In the genomic region with DNA sequence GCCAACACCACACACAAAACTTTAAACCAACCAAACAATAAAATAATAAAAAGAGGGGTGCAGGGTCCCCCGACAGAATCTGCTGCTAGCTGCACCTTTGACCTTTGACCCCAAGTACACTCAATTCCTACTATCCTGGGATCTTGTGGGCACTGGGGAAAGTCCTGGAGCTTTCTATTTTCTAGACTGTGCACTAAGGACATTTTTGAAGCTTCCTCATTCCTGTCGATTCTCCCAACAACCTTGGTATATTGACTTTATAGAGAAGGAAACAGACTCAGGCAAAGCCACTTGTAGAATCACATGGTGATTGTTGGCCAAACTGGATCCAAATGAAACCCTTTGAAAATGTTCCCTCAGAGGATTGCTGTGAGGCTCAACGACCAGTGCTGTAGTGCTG, we compare ENCODE assay signal across 9 mouse cellular contexts. TPM values are rescaled to one million over a fixed set of nuclear protein-coding genes. Genes with fewer than 3 reads are reported as not detected.
DNase-seq lines count a peak whose midpoint lies in the region; ATAC-seq and TF ChIP-seq lines count a peak whose summit lies in the region.
"Had no signal": no experiment of that assay in that cellular context is flagged by ENCODE, and none has a peak within 500 bp of the region (broad histone marks: within the 10 kb centered on the region; RNA-seq: fewer than 3 reads in every experiment).

No protein-coding gene starts in this region.

- peak overlapping the region; percentile 79 for H3K9ac ChIP-seq in kidney, embryonic 16.5 days (replicated peaks; ENCODE audit: low read length)
- H3K9ac ChIP-seq in hindbrain, embryonic 16.5 days (ENCODE audit: low read depth, low read length): peak overlapping the region; percentile 64
- peak overlapping the region; percentile 72; the same call in 1 of the 2 replicates for H3K9ac ChIP-seq in midbrain, postnatal 0 days (replicated peaks; ENCODE audit: low read length, poor library complexity, severe bottlenecking)

- TF ChIP-seq CTCF in cortical plate, adult 2 months (IDR thresholded peaks at IDR 0.05; ENCODE audit: extremely low read depth, insufficient read depth, low read length): no peak
- TF ChIP-seq CTCF in midbrain, postnatal 0 days (IDR thresholded peaks at IDR 0.05): no peak

- H3K4me3 ChIP-seq in kidney, embryonic 16.5 days (ENCODE audit: low read length): peak overlapping the region; percentile 86
- peak overlapping the region; percentile 39 for H3K4me3 ChIP-seq in cortical plate, adult 2 months (ENCODE audit: insufficient read depth, low read length)
- H3K4me3 ChIP-seq in hindbrain, embryonic 16.5 days (ENCODE audit: low read length): peak overlapping the region; percentile 51
- peak overlapping the region; percentile 85 for H3K4me3 ChIP-seq in midbrain, postnatal 0 days (ENCODE audit: low read depth, low read length)

- H3K27me3 ChIP-seq in kidney, embryonic 16.5 days (ENCODE audit: insufficient read depth, low read length): no peaks in the 10 kb centered on the region
- H3K27me3 ChIP-seq in hindbrain, embryonic 16.5 days (replicated peaks; ENCODE audit: control insufficient read depth, insufficient read depth, low read length): no peaks in the 10 kb centered on the region
- H3K27me3 ChIP-seq in midbrain, postnatal 0 days (ENCODE audit: insufficient read depth, low read length): no peaks in the 10 kb centered on the region

- H3K36me3 ChIP-seq in kidney, embryonic 16.5 days (ENCODE audit: insufficient read depth, low read length): peaks cover 26% of the 10 kb centered on the region
- peaks cover 13% of the 10 kb centered on the region for H3K36me3 ChIP-seq in hindbrain, embryonic 16.5 days (ENCODE audit: control insufficient read depth, insufficient read depth, low read length)
- H3K36me3 ChIP-seq in midbrain, postnatal 0 days (ENCODE audit: insufficient read depth, low read length): peaks cover 15% of the 10 kb centered on the region

- peaks cover 22% of the 10 kb centered on the region for H3K4me1 ChIP-seq in kidney, embryonic 16.5 days (ENCODE audit: insufficient read depth, low read length)
- no peaks in the 10 kb centered on the region for H3K4me1 ChIP-seq in cortical plate, adult 2 months (ENCODE audit: control insufficient read depth, insufficient read depth, low read length)
- peaks cover 12% of the 10 kb centered on the region for H3K4me1 ChIP-seq in hindbrain, embryonic 16.5 days (ENCODE audit: control insufficient read depth, insufficient read depth, low read depth, low read length)
- H3K4me1 ChIP-seq in midbrain, postnatal 0 days (ENCODE audit: insufficient read depth, low read length): peaks cover 1% of the 10 kb centered on the region; the same call in 1 of the 2 replicates

- DNase-seq in kidney, postnatal 4 days: no peak
- no peak for DNase-seq in midbrain, postnatal 0 days (ENCODE audit: low spot score)
- DNase-seq in spleen, postnatal 36 days (ENCODE audit: low spot score in 2 of 2): no peak
- DNase-seq in layer of hippocampus, postnatal 25 days (ENCODE audit: extremely low spot score in 1 of 2, low spot score in 1 of 2): no peak
- DNase-seq in adrenal gland, adult 2 months: no peak

- TF ChIP-seq POLR2A in cortical plate, adult 2 months (IDR thresholded peaks at IDR 0.05; ENCODE audit: extremely low read depth, insufficient read depth, low read length): no peak

- H3K9me3 ChIP-seq in kidney, embryonic 16.5 days (ENCODE audit: low read length): no peaks in the 10 kb centered on the region
- H3K9me3 ChIP-seq in hindbrain, embryonic 16.5 days (ENCODE audit: control insufficient read depth, low read length): no peaks in the 10 kb centered on the region
- H3K9me3 ChIP-seq in midbrain, postnatal 0 days (ENCODE audit: low read length): no peaks in the 10 kb centered on the region

- no peak for ATAC-seq in kidney, embryonic 16.5 days (ENCODE audit: low FRiP score, low TSS enrichment)
- no peak for ATAC-seq in hindbrain, embryonic 16.5 days
- no peak for ATAC-seq in midbrain, postnatal 0 days (ENCODE audit: low FRiP score)

- H3K27ac ChIP-seq in kidney, embryonic 16.5 days (ENCODE audit: low read length): peak overlapping the region; percentile 99
- H3K27ac ChIP-seq in cortical plate, adult 2 months (ENCODE audit: insufficient read depth, low read length): peak overlapping the region; percentile 53
- peak overlapping the region; percentile 98 for H3K27ac ChIP-seq in hindbrain, embryonic 16.5 days (ENCODE audit: low read depth, low read length)
- peak overlapping the region; percentile 97 for H3K27ac ChIP-seq in midbrain, postnatal 0 days (ENCODE audit: low read depth, low read length)

- peak overlapping the region; percentile 73 for H3K4me2 ChIP-seq in kidney, embryonic 16.5 days (replicated peaks; ENCODE audit: low read depth, low read length)
- peak overlapping the region; percentile 63 for H3K4me2 ChIP-seq in hindbrain, embryonic 16.5 days (ENCODE audit: low read length)
- H3K4me2 ChIP-seq in midbrain, postnatal 0 days (ENCODE audit: low read depth, low read length, poor library complexity, severe bottlenecking): peak overlapping the region; percentile 73

- 57% methylated on average over 3 of the region's 3 CpGs for WGBS in kidney, embryonic 16.5 days
- 65% methylated on average over 3 of the region's 3 CpGs for WGBS in hindbrain, embryonic 16.5 days
- WGBS in midbrain, postnatal 0 days: 53% methylated on average over 3 of the region's 3 CpGs

RNA-seq across cellular contexts. Expression of a gene that starts 0.8 kb away (rescaled TPM):
- polyA plus RNA-seq in kidney, embryonic 16.5 days (2015; fragmentation: Nextera tagmentation; extraction: Ambion mirVana): 1.7 and 1.9 TPM in 2 replicates
- not detected in 2 replicates for polyA plus RNA-seq in cortical plate, adult 2 months (2012; rRNA removed)
- polyA plus RNA-seq in hindbrain, embryonic 16.5 days (2015; fragmentation: Nextera tagmentation; extraction: Ambion mirVana): 0.18 and 1.2 TPM in 2 replicates
- not detected in 2 replicates for total RNA-seq in midbrain, postnatal 0 days (2014; rRNA removed)
- polyA plus RNA-seq in midbrain, postnatal 0 days (2015; fragmentation: Nextera tagmentation; extraction: Ambion mirVana): 1.2 and 2.6 TPM in 2 replicates
- total RNA-seq in layer of hippocampus, postnatal 25 days (2021): not detected
- not detected for total RNA-seq in adrenal gland, adult 2 months (2021)
- not detected in 2 replicates for polyA plus RNA-seq in adrenal gland, adult 2 months (2012; rRNA removed)
- total RNA-seq: left cerebral cortex, adult 18-20 months had no signal

RNA-seq across cellular contexts. Expression of a gene that starts 1.6 kb away (rescaled TPM):
- polyA plus RNA-seq in kidney, embryonic 16.5 days (2015; fragmentation: Nextera tagmentation; extraction: Ambion mirVana): 41.9 and 44.2 TPM in 2 replicates
- polyA plus RNA-seq in cortical plate, adult 2 months (2012; rRNA removed): 21.5 TPM in 2 replicates
- polyA plus RNA-seq in hindbrain, embryonic 16.5 days (2015; fragmentation: Nextera tagmentation; extraction: Ambion mirVana): 28.8 and 34.4 TPM in 2 replicates
- 35.5 and 36.1 TPM in 2 replicates for total RNA-seq in midbrain, postnatal 0 days (2014; rRNA removed)
- polyA plus RNA-seq in midbrain, postnatal 0 days (2015; fragmentation: Nextera tagmentation; extraction: Ambion mirVana): 22.8 and 25.7 TPM in 2 replicates
- 10 to 100 TPM; 21.3 to 21.7 TPM for total RNA-seq in layer of hippocampus, postnatal 25 days (2021)
- total RNA-seq in adrenal gland, adult 2 months (2021): 10 to 100 TPM; 24.1 to 24.7 TPM
- 31.5 and 32.2 TPM in 2 replicates for polyA plus RNA-seq in adrenal gland, adult 2 months (2012; rRNA removed)

RNA-seq across cellular contexts. Expression of a gene that starts 1.8 kb away (rescaled TPM):
- polyA plus RNA-seq in kidney, embryonic 16.5 days (2015; fragmentation: Nextera tagmentation; extraction: Ambion mirVana): 14.4 and 15.2 TPM in 2 replicates
- 15.3 and 15.6 TPM in 2 replicates for polyA plus RNA-seq in cortical plate, adult 2 months (2012; rRNA removed)
- polyA plus RNA-seq in hindbrain, embryonic 16.5 days (2015; fragmentation: Nextera tagmentation; extraction: Ambion mirVana): 8.0 and 9.3 TPM in 2 replicates
- 3.9 and 7.3 TPM in 2 replicates for total RNA-seq in midbrain, postnatal 0 days (2014; rRNA removed)
- polyA plus RNA-seq in midbrain, postnatal 0 days (2015; fragmentation: Nextera tagmentation; extraction: Ambion mirVana): 2.9 and 3.5 TPM in 2 replicates
- 1 to 10 TPM; 7.7 to 8.2 TPM for total RNA-seq in layer of hippocampus, postnatal 25 days (2021)
- total RNA-seq in adrenal gland, adult 2 months (2021): 10 to 100 TPM; 13.0 to 13.8 TPM
- 35.0 and 36.4 TPM in 2 replicates for polyA plus RNA-seq in adrenal gland, adult 2 months (2012; rRNA removed)

RNA-seq across cellular contexts. Expression of a gene that starts 4.1 kb away (rescaled TPM):
- 6.6 and 7.6 TPM in 2 replicates for polyA plus RNA-seq in kidney, embryonic 16.5 days (2015; fragmentation: Nextera tagmentation; extraction: Ambion mirVana)
- polyA plus RNA-seq in cortical plate, adult 2 months (2012; rRNA removed): 28.7 and 30.0 TPM in 2 replicates
- 5.8 and 6.9 TPM in 2 replicates for polyA plus RNA-seq in hindbrain, embryonic 16.5 days (2015; fragmentation: Nextera tagmentation; extraction: Ambion mirVana)
- total RNA-seq in midbrain, postnatal 0 days (2014; rRNA removed): 35.0 and 48.4 TPM in 2 replicates
- 5.5 and 6.8 TPM in 2 replicates for polyA plus RNA-seq in midbrain, postnatal 0 days (2015; fragmentation: Nextera tagmentation; extraction: Ambion mirVana)
- 10 to 100 TPM; 33.0 to 41.3 TPM for total RNA-seq in layer of hippocampus, postnatal 25 days (2021)
- 10 to 100 TPM; 23.7 to 29.7 TPM for total RNA-seq in adrenal gland, adult 2 months (2021)
- 67.1 and 70.1 TPM in 2 replicates for polyA plus RNA-seq in adrenal gland, adult 2 months (2012; rRNA removed)

RNA-seq across cellular contexts. Expression of a gene that starts 4.3 kb away (rescaled TPM):
- polyA plus RNA-seq in kidney, embryonic 16.5 days (2015; fragmentation: Nextera tagmentation; extraction: Ambion mirVana): 27.1 and 30.3 TPM in 2 replicates
- polyA plus RNA-seq in cortical plate, adult 2 months (2012; rRNA removed): 68.6 and 70.2 TPM in 2 replicates
- 67.3 and 74.5 TPM in 2 replicates for polyA plus RNA-seq in hindbrain, embryonic 16.5 days (2015; fragmentation: Nextera tagmentation; extraction: Ambion mirVana)
- 65.6 and 68.8 TPM in 2 replicates for total RNA-seq in midbrain, postnatal 0 days (2014; rRNA removed)
- 75.4 and 77.3 TPM in 2 replicates for polyA plus RNA-seq in midbrain, postnatal 0 days (2015; fragmentation: Nextera tagmentation; extraction: Ambion mirVana)
- 10 to 100 TPM; 66.1 to 73.5 TPM for total RNA-seq in layer of hippocampus, postnatal 25 days (2021)
- total RNA-seq in adrenal gland, adult 2 months (2021): 1 to 10 TPM; 1.4 to 2.6 TPM
- polyA plus RNA-seq in adrenal gland, adult 2 months (2012; rRNA removed): 1.5 and 3.0 TPM in 2 replicates
